Mouse (Mus musculus): Measurements from ENCODE around the gene Atcay. TPM values are rescaled to one million over a fixed set of nuclear protein-coding genes. Genes with fewer than 3 reads are reported as not detected.

The Atcay gene
- polyA plus RNA-seq (2015; fragmentation: Nextera tagmentation; extraction: Ambion mirVana), result 68.1 TPM in 2 replicates

GRCm38 (mm10) chr10:81230438-81231332 is at the start of gene Atcay:
Atcay (minus strand) TSS chr10:81230833.
- Histone ChIP-seq H3K36me3 (peaks cover 6% of the 10 kb centered on the region; the same call in 1 of the 2 replicates), H3K27ac (peak within 1 kb of the TSS; percentile 92), H3K4me3 (peak within 1 kb of the TSS; percentile 58), H3K4me2 (peak within 1 kb of the TSS; percentile 75), H3K9me3 (no peaks in the 10 kb centered on the region), H3K4me1 (replicated peaks) (peaks cover 47% of the 10 kb centered on the region), H3K27me3 (no peaks in the 10 kb centered on the region), H3K9ac (peak within 1 kb of the TSS; percentile 87)
- ATAC-seq (ENCODE audit: low FRiP score), result peak; percentile 87
- WGBS, result 5% methylated on average over 27 of the region's 27 CpGs

GRCm38 (mm10) chr10:81279496-81279895 is 48.9 kb upstream of the Atcay start:
- 47% methylated on average over 10 of the region's 10 CpGs for WGBS
- H3K27ac ChIP-seq, result no peak overlapping the region
- no peak for ATAC-seq (ENCODE audit: low FRiP score)
- H3K27me3 ChIP-seq, result peaks cover 51% of the 10 kb centered on the region
- no peaks in the 10 kb centered on the region for H3K9me3 ChIP-seq
- H3K36me3 ChIP-seq, result peaks cover 5% of the 10 kb centered on the region; the same call in 1 of the 2 replicates
- no peak overlapping the region for H3K9ac ChIP-seq
- no peak overlapping the region for H3K4me3 ChIP-seq
- H3K4me1 ChIP-seq (replicated peaks), result 0 out of 2 replicates have a peak, but pooled peaks cover under 1% of the 10 kb centered on the region
- no peak overlapping the region for H3K4me2 ChIP-seq

DNA sequence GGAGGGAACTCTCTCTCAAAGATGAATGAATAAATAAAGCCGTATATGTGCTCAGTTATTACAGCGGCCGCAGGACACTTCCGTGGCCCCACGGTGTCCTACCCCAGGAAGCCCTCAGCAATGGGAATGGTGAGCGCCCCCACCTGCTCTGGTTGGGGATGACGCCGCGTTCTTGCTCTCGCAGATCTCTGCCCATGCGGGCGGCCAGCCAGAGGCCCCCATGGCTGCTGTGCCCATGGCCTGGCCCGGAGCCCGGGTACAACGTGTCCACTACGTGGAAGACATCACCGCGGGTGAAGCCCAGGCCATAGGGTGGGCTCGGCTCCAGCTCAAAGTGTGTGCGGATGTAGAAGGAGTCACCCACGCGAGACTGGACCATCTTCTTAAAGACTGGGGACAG is 47.0 kb upstream of the Atcay start:
- 75% methylated on average over 22 of the region's 22 CpGs for WGBS
- Histone ChIP-seq H3K36me3 (peaks cover 21% of the 10 kb centered on the region), H3K27ac (no peak overlapping the region), H3K4me3 (no peak overlapping the region), H3K4me2 (no peak overlapping the region), H3K9ac (0 out of 2 replicates have a peak overlapping the region, but pooled peaks have one; percentile 29), H3K4me1 (replicated peaks) (no peaks in the 10 kb centered on the region), H3K27me3 (peaks cover 33% of the 10 kb centered on the region), H3K9me3 (no peaks in the 10 kb centered on the region)
- no peak for ATAC-seq (ENCODE audit: low FRiP score)

DNA sequence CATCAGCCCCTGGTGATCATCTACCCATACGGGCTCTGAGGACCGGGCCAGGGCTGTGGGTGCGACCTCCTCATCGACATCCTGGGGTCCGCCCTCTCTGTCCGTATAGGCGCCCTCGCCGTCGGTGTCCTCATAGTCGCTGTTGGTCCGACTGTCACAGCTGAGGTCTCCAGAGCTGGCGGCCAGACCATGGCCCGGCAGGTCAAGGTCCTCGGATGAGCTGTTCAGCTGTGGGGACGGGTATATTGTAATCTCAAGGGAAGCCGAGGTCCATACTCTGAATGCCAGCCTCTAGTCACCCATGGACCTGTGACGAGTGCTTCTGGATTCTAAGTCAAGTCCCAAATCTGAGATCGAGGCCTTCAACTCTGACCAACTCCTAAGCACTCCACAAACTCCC is 43.2 kb upstream of the Atcay start:
- H3K36me3 ChIP-seq, result peaks cover 44% of the 10 kb centered on the region
- 0 out of 2 replicates have a peak, but pooled peaks cover 3% of the 10 kb centered on the region for H3K27me3 ChIP-seq
- no peak overlapping the region for H3K9ac ChIP-seq
- peaks cover 8% of the 10 kb centered on the region for H3K4me1 ChIP-seq (replicated peaks)
- 93% methylated on average over 19 of the region's 19 CpGs for WGBS
- ATAC-seq (ENCODE audit: low FRiP score), result no peak
- H3K4me3 ChIP-seq, result no peak overlapping the region
- no peaks in the 10 kb centered on the region for H3K9me3 ChIP-seq
- no peak overlapping the region for H3K4me2 ChIP-seq
- H3K27ac ChIP-seq, result no peak overlapping the region

DNA sequence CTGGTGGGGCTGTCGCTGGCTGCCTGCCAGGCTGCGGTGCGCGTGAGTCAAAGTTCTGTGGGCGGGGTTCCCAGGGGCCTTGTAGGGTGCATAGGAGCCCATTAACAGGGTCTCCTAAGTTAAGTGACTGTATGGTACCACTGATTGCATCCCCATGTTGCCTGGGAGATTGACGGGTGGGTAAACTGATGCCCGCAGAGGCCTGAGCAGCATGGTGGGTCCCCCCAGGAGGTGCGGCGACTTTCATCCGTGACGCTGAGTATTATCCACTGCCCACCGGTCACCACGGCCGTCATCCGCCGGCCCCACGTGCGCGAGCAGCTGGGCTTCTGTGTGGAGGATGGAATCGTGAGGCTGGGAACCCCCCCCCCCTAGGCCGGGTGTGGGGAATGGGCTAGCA is 41.7 kb upstream of the Atcay start:
- no peak overlapping the region for H3K9ac ChIP-seq
- no peak overlapping the region for H3K4me3 ChIP-seq
- no peaks in the 10 kb centered on the region for H3K9me3 ChIP-seq
- no peak overlapping the region for H3K4me2 ChIP-seq
- peaks cover 44% of the 10 kb centered on the region for H3K36me3 ChIP-seq
- H3K27ac ChIP-seq, result no peak overlapping the region
- WGBS, result 95% methylated on average over 21 of the region's 21 CpGs
- peaks cover 15% of the 10 kb centered on the region for H3K4me1 ChIP-seq (replicated peaks)
- ATAC-seq (ENCODE audit: low FRiP score), result no peak
- H3K27me3 ChIP-seq, result no peaks in the 10 kb centered on the region

DNA sequence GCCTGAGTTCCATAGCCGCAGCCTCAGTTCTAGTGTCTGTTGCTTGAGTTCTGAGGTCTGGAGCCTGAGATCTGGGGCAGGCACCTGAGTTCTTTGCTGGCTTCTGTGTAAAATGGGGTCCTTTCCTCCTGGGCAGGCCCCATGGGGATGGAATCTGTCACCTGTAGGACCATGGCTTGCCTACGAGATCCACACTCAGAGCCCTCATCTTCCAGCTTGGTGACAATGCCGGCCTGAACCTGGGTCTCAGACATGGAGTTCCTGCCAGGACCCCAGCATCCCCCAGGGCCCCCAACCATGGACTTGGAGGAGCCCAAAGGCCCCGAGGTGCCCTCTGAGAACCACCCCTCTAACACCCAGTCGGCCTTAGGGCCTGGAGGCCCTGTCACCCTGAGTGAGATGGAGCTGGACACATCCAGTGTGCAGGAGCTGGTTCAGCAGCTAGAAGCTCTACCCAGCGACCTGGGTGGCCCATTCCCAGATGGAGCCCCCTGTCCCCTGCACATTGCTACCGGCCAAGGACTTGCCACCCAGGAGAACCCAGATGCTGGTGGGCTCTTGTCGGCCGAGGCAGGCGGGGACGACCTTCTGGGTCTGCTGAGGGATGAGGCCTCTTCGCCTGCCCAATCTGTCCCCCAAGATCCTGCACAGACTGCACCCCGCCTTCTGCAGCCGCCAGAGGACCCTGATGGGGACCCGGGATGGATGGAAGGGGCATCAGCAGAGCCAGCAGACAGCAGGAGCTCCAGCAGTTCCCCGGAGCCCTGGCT is 38.2 kb upstream of the Atcay start:
- Histone ChIP-seq H3K9ac (peak overlapping the region; percentile 86), H3K4me2 (peak overlapping the region; percentile 82), H3K27ac (no peak overlapping the region), H3K27me3 (no peaks in the 10 kb centered on the region), H3K9me3 (no peaks in the 10 kb centered on the region), H3K36me3 (peaks cover 51% of the 10 kb centered on the region), H3K4me3 (peak overlapping the region; percentile 67), H3K4me1 (replicated peaks) (peaks cover 28% of the 10 kb centered on the region)
- 86% methylated on average over 16 of the region's 16 CpGs for WGBS
- ATAC-seq (ENCODE audit: low FRiP score), result no peak

- Histone ChIP-seq H3K4me3 (peak overlapping the region; percentile 67), H3K9me3 (no peaks in the 10 kb centered on the region), H3K4me1 (replicated peaks) (peaks cover 28% of the 10 kb centered on the region), H3K27me3 (no peaks in the 10 kb centered on the region), H3K27ac (0 out of 2 replicates have a peak overlapping the region, but pooled peaks have one; percentile 52), H3K4me2 (peak overlapping the region; percentile 82), H3K36me3 (peaks cover 51% of the 10 kb centered on the region), H3K9ac (peak overlapping the region; percentile 86)
- ATAC-seq (ENCODE audit: low FRiP score), result peak; percentile 33
- 4% methylated on average over 23 of the region's 23 CpGs for WGBS
Measured at GRCm38 (mm10) chr10:81268056-81268455, 37.4 kb upstream of the Atcay start.

DNA sequence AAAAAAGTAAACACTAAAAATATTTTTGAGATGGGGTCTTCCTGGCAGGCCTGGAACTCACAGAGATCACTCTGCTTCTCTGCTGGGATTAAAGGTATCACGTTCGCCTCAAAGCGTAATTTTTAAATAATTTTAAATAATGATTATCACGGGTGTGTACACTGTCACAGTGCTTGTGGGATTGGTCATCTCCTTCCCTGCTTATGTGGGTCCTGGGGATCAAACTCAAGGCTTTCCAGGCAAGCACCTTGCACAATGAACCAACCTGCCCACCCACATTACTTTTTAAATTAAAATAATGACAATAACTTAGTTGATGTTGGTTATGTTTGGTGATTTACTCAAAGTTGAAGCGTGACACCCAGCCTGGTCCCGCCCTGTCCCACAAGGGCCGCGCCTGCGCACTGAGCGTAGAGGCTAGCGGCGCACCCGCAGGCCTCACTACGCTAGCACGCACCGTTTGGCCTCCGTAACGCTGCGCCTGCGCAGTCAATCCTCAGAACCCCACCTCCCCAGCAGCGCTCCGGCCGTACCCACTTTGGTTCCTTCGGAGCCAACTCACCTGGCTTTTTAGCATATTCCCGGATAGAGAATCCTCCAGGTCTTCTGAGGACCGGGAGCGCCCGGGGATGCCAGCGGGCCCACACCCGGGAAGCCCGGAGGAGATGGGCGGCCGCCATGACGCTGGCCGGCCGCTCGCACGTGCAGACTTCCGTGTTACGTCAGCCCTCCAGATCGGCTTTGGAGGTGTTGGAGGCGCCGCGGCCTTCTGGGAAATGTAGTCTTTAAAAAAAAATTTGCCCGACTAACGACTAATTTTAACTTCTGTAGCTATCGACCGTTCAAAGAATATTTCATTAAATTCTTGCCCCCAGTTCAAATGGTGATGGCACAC is 35.8 kb upstream of the Atcay start, which contains the start of the genes Mrpl54 and Apba3:
TSS of gene Mrpl54 (minus strand) at position 724 of the 895 bp plus-strand sequence.
TSS of gene Apba3 (plus strand) at position 750 of the 895 bp plus-strand sequence.
- peaks cover 51% of the 10 kb centered on the region for H3K36me3 ChIP-seq

GRCm38 (mm10) chr10:81265540-81265939 is 34.9 kb upstream of the Atcay start:
- WGBS, result 95% methylated on average over 8 of the region's 8 CpGs
- ATAC-seq (ENCODE audit: low FRiP score), result peak; percentile 9; the same call in 1 of the 2 replicates
- no peak overlapping the region for H3K27ac ChIP-seq
- peaks cover 51% of the 10 kb centered on the region for H3K36me3 ChIP-seq
- H3K4me2 ChIP-seq, result peak overlapping the region; percentile 64
- peaks cover 28% of the 10 kb centered on the region for H3K4me1 ChIP-seq (replicated peaks)
- H3K9ac ChIP-seq, result peak overlapping the region; percentile 82
- peak overlapping the region; percentile 52 for H3K4me3 ChIP-seq
- no peaks in the 10 kb centered on the region for H3K9me3 ChIP-seq
- peaks cover 2% of the 10 kb centered on the region; the same call in 1 of the 2 replicates for H3K27me3 ChIP-seq

More for the DNA sequence above, 35.8 kb upstream of the Atcay start, which contains the start of the genes Mrpl54 and Apba3:
- ATAC-seq (ENCODE audit: low FRiP score), result peak; percentile 91
- H3K27ac ChIP-seq, result peak within 1 kb of the TSS; percentile 88
- H3K27me3 ChIP-seq, result no peaks in the 10 kb centered on the region
- H3K4me3 ChIP-seq, result peak within 1 kb of the TSS; percentile 67
- H3K4me1 ChIP-seq (replicated peaks), result peaks cover 28% of the 10 kb centered on the region
- H3K9me3 ChIP-seq, result no peaks in the 10 kb centered on the region
- peak within 1 kb of the TSS; percentile 82 for H3K4me2 ChIP-seq
- under 1% methylated on average over 48 of the region's 48 CpGs for WGBS
- H3K9ac ChIP-seq, result peak within 1 kb of the TSS; percentile 82

DNA sequence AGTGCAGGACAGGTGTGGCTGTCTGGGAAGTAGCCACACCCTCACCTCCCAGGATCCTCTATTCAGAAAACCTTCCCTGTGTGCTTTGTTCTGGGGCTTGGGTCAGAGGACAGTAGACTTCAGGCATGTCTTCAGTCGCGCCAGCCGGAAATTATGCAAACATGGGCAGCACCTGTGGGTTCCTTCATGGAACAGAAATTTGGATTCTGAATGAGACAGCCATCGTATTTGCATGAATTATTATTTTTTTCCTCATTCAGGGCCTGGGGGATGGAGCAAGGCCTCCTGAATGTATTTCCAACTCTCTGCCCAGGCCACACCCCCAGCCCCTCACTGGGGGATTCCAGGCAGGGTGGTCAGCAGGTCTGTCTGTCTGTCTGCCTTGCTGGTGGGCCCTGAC is 30.4 kb upstream of the Atcay start:
- H3K4me3 ChIP-seq, result no peak overlapping the region
- H3K27ac ChIP-seq, result no peak overlapping the region
- 90% methylated on average over 4 of the region's 4 CpGs for WGBS
- H3K9me3 ChIP-seq, result no peaks in the 10 kb centered on the region
- peaks cover 37% of the 10 kb centered on the region for H3K4me1 ChIP-seq (replicated peaks)
- no peak for ATAC-seq (ENCODE audit: low FRiP score)
- H3K9ac ChIP-seq, result no peak overlapping the region
- H3K27me3 ChIP-seq, result peaks cover 46% of the 10 kb centered on the region
- H3K4me2 ChIP-seq, result no peak overlapping the region
- peaks cover 51% of the 10 kb centered on the region for H3K36me3 ChIP-seq

Measured in hindbrain, embryonic 13.5 days (tissue).